Mouse (Mus musculus): ENCODE results near the gene Prg2.

Gene Prg2

DNA sequence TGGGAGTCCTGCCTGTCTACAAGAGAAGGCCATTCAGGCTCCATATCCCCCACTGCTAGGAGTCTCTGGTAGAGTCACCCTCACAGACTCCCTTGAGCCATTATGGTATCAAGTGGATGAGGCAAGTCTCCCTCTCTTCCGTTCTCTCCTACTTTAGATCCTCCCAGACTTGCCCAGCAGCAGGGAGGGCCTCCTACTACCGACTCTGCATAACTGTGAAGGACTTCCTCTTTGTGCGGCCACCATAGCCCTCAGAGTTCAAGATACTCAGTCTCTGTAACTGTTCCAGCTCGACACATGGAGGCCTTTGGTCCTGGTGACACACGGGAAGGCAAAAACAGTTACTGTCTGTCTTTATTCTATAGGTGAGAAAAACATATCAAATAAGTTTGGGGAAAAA lies 47.0 kb downstream of the Prg2 start:
- in situ Hi-C loops (cut with MseI, MboI): no loop called here

DNA sequence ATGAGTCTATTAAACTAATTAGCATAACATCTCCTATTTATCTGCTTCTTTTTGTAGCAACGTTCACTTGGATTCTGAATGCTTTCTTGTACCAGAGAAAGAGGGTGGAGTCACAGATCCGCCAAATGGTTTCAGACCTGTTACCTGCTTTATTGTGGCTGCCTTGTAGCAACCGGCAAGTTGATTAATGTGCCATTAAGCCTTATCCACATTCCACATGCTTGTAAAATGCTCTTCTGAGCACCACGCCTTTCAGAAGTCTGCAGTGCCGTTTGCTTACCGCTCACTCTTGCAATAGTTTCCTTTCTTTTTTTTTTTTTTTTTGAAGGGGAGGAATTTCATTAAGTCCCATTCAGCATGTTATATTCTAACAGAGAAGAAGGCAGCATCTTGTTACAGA lies 49.6 kb downstream of the Prg2 start:
- in situ Hi-C loops (cut with MseI, MboI): no loop called here

DNA sequence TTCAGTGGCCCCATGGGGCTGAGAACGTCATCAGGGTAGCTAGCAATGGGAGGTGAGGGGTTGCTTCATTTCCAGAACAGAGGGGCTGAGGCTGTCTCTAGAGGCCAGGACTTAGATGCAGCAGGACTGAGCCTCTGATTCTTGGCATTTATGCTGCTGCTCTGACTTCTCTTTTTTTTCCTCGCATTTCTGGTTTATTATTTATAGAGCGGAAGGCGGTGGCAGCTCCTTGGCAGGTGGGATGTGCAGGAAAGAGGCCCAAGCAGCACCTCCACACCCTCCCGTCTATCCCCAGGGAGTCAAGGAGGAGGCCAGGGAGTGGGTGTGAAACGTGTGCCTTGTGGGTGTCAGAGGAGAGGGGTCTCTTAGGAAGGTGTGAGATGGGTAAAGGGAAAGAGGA lies 50.7 kb downstream of the Prg2 start:
- in situ Hi-C loops (cut with MseI, MboI): no loop called here

DNA sequence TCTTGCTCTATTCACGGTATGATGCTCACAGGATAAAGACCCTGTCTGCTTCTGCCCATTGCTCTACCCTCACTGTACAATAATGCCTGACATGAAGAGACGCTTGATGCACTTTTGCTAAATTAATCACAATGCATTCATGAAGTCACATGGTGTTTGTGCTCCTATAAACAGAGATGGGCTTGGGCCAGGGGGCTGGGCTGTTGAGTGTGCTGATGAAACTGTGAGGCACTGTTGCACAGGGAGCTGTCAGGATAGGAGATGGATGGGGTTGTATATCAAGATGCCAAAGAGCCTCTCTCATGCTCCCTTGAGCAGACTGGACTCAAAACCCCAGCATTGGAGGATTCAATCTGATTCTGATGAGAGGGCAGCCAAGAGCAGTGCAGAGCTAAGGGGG lies 52.9 kb downstream of the Prg2 start:
- in situ Hi-C loops (cut with MseI, MboI): no loop called here

Data from mouse trophoblast stem cell (cell line).